Mouse (Mus musculus) ovary, adult 18-20 months (tissue): ENCODE data around the gene Noxa1.

Experiments used
- DNase-seq: peaks from one replicate; pipeline ENCODE4 v3.0.0; 2022; ENCODE audit warnings: low spot score, mixed read lengths

The Noxa1 gene

GRCm38 (mm10) chr2:25095109-25095850 is at the start of gene Noxa1:
Noxa1 (minus strand) TSS chr2:25095149.
- no peak for DNase-seq

- DNase-seq = no peak
Observed at GRCm38 (mm10) chr2:25141921-25142320, 47.0 kb upstream of the Noxa1 start.

- DNase-seq = no peak
Observed at GRCm38 (mm10) chr2:25141185-25141584, 46.2 kb upstream of the Noxa1 start.

DNA sequence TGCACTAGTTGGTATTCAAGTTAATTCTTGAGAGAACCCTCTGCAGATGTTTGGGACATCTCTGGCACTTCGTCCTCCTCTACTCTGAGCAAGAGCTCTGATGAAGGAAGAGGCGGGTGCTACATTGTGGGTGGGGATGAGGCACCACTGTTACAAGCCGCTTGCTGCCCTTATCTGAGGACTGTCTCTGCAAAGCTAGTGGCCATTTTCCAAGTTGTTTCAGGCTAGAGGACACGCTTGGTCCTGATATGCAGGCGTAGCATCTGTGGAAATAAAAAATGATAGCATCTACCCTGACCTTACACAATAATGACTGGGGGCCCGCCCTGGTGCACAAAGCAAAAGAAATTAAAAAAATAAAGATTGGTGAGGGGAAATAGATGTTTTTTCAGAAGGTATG is 42.9 kb upstream of the Noxa1 start:
- no peak for DNase-seq

GRCm38 (mm10) chr2:25131601-25132000 is 36.7 kb upstream of the Noxa1 start:
- no peak for DNase-seq

- no peak for DNase-seq
Observed at GRCm38 (mm10) chr2:25128072-25128471, 33.1 kb upstream of the Noxa1 start.

DNA sequence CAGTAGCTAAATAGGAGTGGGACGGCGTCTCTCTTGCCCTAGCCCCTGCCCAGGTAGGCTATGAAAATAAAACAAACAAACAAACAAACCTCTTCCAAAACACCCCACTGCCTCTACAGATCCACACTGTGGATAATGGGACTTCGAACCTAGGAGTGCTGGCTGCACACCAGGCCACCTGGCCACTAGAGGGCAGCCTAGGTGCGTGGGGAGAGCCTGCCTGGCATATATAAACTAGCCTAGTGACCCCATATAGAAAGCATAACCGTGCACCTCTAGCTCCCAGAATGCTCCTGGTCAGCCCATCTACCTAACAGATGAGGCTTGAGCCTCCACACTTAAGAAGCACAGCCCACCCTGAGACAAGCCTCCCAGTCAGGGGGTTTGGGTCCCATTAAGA is 32.3 kb upstream of the Noxa1 start:
- DNase-seq = no peak

- no peak for DNase-seq
Observed at GRCm38 (mm10) chr2:25126011-25127010, 31.4 kb upstream of the Noxa1 start.

GRCm38 (mm10) chr2:25125146-25125545 is 30.2 kb upstream of the Noxa1 start:
- no peak for DNase-seq

DNA sequence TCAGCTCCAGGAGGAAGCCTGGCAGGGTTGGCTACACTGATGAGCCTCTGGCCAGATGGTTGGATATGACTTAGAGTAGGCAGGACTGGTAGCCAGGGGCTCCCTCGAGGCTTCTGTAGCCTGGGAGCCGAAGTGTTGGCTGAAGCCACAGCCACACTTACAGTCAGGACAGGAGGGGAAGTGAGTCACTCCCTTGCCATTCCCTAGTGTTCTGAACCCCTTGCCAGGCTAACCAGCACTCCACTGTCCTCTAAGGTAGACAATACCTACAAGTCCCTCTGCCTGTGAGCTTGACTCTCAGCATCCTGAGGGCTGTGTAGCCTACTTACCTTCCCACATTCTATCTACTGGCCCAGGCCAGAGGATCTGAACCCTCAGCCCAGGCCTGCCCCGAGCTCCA is 29.5 kb upstream of the Noxa1 start:
- no peak for DNase-seq

DNA sequence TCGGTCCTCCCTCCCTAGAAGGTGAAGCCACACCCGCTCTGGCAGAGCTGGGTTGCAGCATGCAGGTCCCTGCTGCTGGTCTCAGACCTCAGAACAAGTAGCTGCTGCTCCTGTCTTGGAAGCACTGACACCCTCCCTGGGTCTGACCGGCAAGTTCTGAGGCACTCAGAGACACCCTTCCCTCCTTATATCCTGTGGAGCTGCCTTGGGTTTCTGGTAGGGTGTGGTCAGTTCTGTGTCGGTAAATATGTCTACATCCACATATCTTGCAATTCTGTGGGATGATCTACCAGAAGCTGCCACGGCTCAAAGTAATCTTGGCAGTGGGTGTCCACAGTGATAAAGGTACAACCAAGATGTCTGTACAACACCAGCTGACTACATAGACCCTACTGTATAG is 28.6 kb upstream of the Noxa1 start:
- DNase-seq = no peak

DNA sequence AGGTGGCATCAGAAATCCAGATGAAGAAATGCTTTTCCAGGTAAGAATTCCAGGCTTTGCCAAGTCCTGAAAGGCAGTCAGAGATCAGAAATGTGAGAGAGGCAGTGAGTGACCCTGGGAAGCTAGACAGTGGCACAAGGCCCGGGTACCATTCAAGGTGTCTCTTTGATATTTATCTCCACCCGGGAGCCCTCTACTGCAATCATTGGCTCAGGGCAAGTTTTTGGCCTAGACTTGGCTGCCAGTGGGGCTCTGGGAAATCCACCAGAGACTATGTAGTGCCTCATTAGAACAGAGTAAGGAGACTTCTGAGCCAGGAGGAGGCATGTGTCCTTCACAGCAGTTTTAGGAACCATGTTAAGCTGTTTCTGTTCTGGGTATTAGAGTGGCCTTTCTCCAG is 27.7 kb upstream of the Noxa1 start:
- DNase-seq = no peak

GRCm38 (mm10) chr2:25120963-25121362 is 26.0 kb upstream of the Noxa1 start:
- DNase-seq = no peak

- DNase-seq = no peak
Observed at GRCm38 (mm10) chr2:25115442-25115841, 20.5 kb upstream of the Noxa1 start.

GRCm38 (mm10) chr2:25114308-25114707 is 19.4 kb upstream of the Noxa1 start:
- no peak for DNase-seq

GRCm38 (mm10) chr2:25111184-25111791 is 16.3 kb upstream of the Noxa1 start:
- no peak for DNase-seq

DNA sequence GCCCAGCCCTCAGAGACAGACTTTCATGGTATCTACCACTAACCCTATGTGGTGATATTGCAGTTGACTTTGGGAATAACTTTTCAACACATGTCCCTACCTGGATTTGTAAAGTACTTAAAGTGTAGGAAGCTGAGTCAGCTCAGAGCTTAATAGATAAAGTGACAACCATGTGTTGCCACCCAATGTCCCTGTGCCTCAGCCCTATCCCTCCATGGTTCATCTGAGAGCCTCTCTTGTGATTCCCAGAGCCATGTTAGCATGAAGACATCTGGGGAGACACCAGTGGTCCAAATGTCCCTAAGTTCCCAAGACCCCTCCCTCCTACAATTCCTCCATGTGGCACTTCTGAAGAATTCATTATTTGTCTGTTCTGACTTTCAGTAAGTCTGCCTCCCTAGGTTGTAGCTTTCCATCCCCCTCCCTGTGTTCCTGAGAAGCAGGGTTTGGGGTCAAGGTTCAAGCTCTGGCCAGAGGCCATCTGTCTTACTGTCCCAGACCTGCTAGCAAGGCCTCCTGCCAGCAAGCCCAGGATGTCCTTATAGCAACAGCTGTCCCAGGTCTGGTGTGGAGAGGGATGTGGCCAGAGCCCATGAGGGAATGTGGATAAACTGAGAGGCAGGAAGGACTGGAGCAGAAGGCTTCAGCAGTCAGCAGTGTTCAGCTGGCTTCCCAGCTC is 15.7 kb upstream of the Noxa1 start:
- DNase-seq = no peak

DNA sequence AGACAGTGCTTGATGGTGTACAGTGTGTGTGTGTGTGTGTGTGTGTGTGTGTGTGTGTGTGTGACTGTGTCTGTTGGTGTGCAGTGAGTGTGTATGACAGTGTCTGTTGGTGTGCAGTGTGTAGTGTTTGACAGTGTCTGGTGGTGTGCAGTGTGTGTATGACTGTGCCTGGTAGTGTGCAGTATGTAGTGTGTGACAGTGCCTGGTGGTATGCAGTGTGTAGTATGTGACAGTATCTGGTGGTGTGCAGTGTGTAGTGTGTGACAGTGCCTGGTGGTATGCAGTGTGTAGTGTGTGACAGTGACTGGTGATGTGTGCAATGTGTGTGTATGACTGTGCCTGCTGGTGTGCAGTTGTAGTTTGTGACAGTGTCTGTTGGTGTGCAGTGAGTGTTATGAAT is 14.5 kb upstream of the Noxa1 start:
- no peak for DNase-seq

DNA sequence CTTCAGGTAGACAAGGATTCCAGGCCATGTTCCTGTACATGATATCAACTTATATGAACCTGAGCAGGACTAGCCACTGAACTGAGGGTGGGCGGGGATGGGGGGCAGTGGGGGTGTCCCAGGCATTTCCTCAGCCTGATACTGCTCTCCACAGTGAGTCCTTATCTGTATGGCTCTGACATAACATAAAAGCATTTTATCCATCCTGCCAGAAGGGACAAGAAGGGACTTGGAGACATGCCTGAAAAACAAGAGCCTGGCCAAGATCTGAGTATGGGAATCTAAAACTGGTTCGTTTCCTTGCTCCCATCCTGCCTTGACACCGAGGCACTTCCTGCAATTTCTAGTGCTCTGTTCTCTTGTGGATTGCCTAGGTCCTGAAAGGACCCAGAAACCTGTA is 11.1 kb upstream of the Noxa1 start:
- DNase-seq = no peak

DNA sequence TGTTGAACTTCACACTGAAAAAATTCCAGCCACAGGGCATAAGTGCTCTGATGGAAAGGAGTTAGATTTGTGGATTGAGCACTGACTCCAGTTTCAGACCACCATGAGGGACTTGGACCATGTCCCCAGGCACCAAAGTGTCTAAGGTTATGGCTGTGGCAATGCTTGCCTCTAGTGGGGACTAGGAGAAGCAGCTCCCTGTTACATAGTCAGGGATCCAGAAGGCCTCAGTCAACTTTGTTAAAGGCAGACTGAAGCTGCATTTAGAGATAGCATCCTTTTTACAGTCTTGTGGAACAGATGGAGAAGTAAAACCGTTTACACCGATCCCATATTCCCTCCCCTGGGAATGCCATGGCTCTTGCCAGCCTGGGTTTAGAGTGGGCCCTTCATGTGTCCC is 9.2 kb upstream of the Noxa1 start:
- DNase-seq = no peak

GRCm38 (mm10) chr2:25099703-25100102 is 4.8 kb upstream of the Noxa1 start:
- DNase-seq = no peak

DNA sequence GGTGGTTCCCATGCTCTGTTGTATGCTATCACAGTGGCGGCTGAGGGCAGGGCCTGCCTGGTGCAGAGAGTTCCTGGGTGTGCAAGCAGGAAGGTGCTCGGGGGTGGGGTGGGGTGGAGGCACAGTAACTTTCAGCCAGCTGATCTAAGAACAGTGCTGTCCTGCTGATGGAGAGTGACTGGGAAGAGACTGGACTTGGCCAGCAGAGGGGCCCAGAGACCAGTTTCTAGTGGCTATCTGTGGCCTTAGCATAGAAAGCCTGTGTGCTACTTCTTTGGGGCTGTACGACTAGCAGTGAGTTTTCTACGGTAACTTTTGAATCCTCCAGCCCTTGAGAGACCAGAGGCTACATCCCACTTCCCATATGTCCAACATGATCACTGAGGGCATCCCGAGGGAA is 4.0 kb upstream of the Noxa1 start:
- no peak for DNase-seq
